Mouse (Mus musculus) heart, embryonic 14.5 days (tissue): Measurements from ENCODE around the gene Mst1. TPM values are rescaled to one million over a fixed set of nuclear protein-coding genes. Genes with fewer than 3 reads are reported as not detected.

Experiments
- microRNA-seq: library from miRNA; unstranded; fragments of <30 nt; microRNA quantifications from one replicate; pipeline ENCODE4, GENCODE M21; 2016
- polyA plus RNA-seq: library from polyadenylated mRNA; unstranded; fragments of >200 nt; fragmentation: Nextera tagmentation; extraction: Ambion mirVana; gene quantifications from 2 replicates; pipeline ENCODE4 v1.2.1, GENCODE M21; 2014

Mst1 gene
- polyA plus RNA-seq, 1 experiment from 2014 or later: not detected

Small RNA genes within 50 kb of the gene (microRNA-seq; reads per million reads assigned to microRNA genes)
- not detected for gene Gm47303
- gene Mir7088: not detected

Other genes starting within 250 kb of the Mst1 start
- 41.5 and 42.8 TPM in 2 replicates for gene Rbm6, start 207.2 kb upstream of the Mst1 start, polyA plus RNA-seq
- gene Mon1a, start 192.3 kb upstream of the Mst1 start, polyA plus RNA-seq: 8.2 and 9.4 TPM in 2 replicates
- gene Mst1r, start 173.6 kb upstream of the Mst1 start, polyA plus RNA-seq: 1.00 and 1.5 TPM in 2 replicates
- not detected in 2 replicates for gene Actl11, start 152.0 kb upstream of the Mst1 start, polyA plus RNA-seq
- gene Camkv, start 144.8 kb upstream of the Mst1 start, polyA plus RNA-seq: 0.07 and 0.13 TPM in 2 replicates
- gene Traip, start 130.3 kb upstream of the Mst1 start, polyA plus RNA-seq: 8.6 and 10.2 TPM in 2 replicates
- 33.1 and 34.2 TPM in 2 replicates for gene Uba7, start 104.9 kb upstream of the Mst1 start, polyA plus RNA-seq
- 2.1 and 3.8 TPM in 2 replicates for gene Gm20661, start 97.4 kb upstream of the Mst1 start, polyA plus RNA-seq
- gene Inka1, start 94.6 kb upstream of the Mst1 start, polyA plus RNA-seq: 46.0 and 49.2 TPM in 2 replicates
- gene Cdhr4, start 87.9 kb upstream of the Mst1 start, polyA plus RNA-seq: 4.8 and 8.4 TPM in 2 replicates
- gene Gm20662, start 84.1 kb upstream of the Mst1 start, polyA plus RNA-seq: 0.55 and 0.71 TPM in 2 replicates
- 21.9 and 22.5 TPM in 2 replicates for gene Ip6k1, start 77.9 kb upstream of the Mst1 start, polyA plus RNA-seq
- 17.4 and 18.8 TPM in 2 replicates for gene Gmppb, start 31.2 kb upstream of the Mst1 start, polyA plus RNA-seq
- 2.0 and 2.1 TPM in 2 replicates for gene Amigo3, start 27.3 kb upstream of the Mst1 start, polyA plus RNA-seq
- gene Rnf123, start 2.9 kb downstream of the Mst1 start, polyA plus RNA-seq: 37.2 and 37.9 TPM in 2 replicates
- gene Apeh, start 14.2 kb downstream of the Mst1 start, polyA plus RNA-seq: 48.7 and 50.8 TPM in 2 replicates
- 0.09 and 0.16 TPM in 2 replicates for gene Bsn, start 109.9 kb downstream of the Mst1 start, polyA plus RNA-seq
- gene Dag1, start 183.5 kb downstream of the Mst1 start, polyA plus RNA-seq: 143 and 146 TPM in 2 replicates
- 26.5 and 29.1 TPM in 2 replicates for gene Nicn1, start 210.0 kb downstream of the Mst1 start, polyA plus RNA-seq
- 10.4 and 11.2 TPM in 2 replicates for gene Amt, start 216.4 kb downstream of the Mst1 start, polyA plus RNA-seq
- gene Rhoa, start 225.7 kb downstream of the Mst1 start, polyA plus RNA-seq: 229 and 289 TPM in 2 replicates
- gene Tcta, start 225.7 kb downstream of the Mst1 start, polyA plus RNA-seq: 36.5 and 39.4 TPM in 2 replicates